Mouse (Mus musculus) B cell, adult 67 days (primary cell): ENCODE measurements around the gene Spaca4. TPM values are rescaled to one million over a fixed set of nuclear protein-coding genes. Genes with fewer than 3 reads are reported as not detected.

ENCODE experiments used
- total RNA-seq, 2 experiments: library from RNA; stranded (reverse); gene quantifications; 4 replicates each; pipeline ENCODE4 v1.2.4; 2023

The Spaca4 gene
- not detected for total RNA-seq

DNA sequence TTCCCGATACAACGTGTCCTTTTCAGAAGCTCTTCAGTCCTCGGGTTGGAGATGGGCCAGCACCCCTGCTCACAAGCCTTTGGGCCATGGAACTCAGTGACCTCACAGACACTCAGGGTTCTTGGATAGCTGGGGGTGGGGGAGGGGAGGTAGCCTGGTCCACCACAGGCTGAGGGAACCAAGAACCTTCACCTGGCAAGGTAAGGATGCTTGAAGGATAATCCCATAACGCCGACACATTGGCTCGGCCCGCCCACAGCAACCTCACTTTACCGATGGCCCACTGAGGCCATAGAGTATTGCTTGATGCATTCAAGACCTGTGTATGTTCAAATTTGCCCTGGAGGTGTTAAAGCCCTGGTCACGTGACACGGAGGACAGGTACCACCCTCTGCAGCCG lies at the start of gene Spaca4:
TSS of gene Spaca4 (minus strand) at position 101 of the 400 bp plus-strand sequence.

DNA sequence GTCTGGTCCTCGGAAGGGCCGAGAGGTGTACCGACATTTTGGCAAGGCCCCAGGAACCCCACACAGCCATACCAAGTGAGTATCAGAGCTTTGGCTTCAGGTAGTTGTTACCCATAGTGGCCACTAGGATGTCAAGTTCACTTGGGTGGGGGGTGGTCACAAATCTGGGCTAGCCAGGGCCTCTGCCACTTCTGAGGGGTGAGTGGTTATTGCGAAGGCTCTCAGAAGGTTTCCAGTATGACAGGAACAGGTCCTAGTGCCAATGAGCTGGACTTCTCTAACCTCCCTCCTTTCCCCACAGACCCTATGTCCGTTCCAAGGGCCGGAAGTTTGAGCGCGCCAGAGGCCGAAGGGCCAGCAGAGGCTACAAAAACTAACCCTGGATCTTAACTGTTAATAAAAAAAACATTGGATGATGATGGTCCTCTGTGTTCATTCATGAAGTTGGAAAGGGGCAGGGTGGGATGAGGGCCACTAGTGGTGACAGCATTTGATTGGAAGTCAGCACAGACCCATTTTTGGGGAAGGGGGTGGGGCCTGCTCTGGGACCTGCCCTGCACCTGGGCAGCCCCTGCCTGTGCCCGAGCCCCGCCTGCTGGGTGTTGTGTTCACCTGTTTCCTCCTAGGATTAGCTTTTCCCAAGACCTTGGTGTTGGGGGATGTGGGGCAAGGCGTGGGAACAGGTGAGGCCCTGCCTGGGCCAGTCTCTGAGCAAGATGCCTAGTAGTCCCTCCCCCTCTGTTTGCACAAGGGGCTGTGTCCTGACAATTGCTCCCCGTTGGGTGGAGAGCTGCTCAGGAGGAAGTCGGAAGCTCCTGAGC lies 5.0 kb downstream of the Spaca4 start, which contains the start of gene Fam83e:
TSS of gene Fam83e (plus strand) at position 800 of the 821 bp plus-strand sequence.

DNA sequence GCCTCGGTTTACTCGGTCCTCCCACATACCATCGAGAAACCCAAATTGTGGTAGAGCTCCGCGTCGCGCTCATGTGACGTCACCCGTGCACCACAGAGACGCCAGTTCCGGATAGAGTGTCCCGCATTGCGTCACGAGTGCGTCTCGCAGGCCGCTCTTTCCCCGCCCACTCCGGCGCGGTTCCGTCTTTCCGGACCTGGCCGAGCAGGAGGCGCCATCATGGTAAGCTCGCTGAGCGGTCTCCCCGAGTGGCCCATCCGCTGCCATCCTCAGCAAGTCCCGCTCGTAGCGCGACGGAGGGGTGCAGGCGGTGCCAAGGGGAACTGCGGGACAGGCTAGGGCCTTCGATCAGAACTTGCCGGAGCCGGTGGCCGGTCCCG lies 7.7 kb downstream of the Spaca4 start, which contains the start of gene Sphk2:
TSS of gene Sphk2 (minus strand) at position 85 of the 380 bp plus-strand sequence.

DNA sequence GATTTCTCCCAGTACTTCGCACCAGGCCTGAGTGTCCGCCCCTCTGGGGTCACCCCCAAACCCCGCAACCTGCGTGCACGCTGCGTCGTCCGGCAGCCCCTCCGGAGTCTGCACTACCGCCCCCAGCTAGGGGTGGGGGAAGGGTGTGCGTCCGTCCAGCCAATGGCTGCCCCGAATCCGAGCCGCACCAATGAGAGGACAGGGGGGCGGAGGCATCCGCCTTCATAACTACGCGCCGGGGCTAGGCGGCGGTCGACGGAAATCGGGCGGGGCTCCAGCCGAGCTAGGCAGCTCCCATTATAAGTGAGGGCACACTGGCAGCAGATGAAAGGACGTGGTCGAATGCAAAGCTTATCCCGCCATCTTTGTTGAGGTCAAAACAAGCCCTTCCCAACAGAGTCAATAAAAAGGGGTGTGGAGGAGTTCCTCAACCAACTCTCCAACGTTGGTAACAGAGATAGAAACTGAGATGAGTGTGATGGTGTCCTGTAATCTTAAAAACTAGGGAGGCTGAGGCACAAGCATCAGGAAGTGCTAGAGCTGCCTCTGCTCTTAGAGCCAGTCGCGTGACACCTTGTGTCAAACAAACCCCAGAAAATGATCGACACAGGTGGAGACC lies 10.4 kb downstream of the Spaca4 start, which contains the start of gene Rpl18:
TSS of gene Rpl18 (plus strand) at position 368 of the 619 bp plus-strand sequence.

DNA sequence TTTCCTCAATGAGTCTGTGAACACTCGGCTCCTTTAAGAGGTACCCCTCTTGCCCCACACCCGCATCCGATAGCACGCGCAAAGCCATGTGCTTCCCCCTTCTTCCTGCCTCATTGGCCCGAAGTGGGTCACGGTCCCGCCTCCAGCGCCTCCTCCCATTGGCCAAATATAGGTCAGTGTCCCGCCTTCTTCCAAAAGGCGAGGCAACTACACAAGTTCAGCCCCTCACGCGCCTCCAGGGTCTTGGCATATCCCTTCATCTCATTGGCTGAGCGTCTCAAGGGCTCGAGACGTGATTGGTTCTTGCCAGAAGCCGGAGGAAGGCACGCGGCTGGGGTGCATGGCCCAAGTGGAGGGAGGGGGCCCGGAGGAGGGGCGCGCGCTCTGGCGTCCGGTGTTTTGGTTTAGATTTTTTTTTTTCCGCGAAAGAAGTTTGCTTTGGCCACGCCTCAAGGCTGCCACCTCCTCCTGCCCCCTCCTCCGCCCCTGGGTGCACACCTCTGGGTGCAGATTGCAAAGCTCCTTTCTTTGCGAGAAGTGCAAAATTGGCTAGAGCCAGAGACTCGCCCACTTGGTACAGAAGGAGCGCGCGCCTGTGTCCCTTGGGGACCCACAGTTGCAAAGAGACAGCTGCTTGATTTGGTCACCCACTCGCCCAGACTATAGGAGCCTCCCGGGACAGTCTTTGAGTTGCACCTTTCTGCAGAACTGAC lies 20.7 kb downstream of the Spaca4 start, which contains the start of gene Dbp:
TSS of gene Dbp (plus strand) at position 359 of the 713 bp plus-strand sequence.

GRCm38 (mm10) chr7:45699523-45700141 lies 26.0 kb downstream of the Spaca4 start, which contains the start of gene Car11:
TSS of gene Car11 (plus strand) at chr7:45699843.

GRCm38 (mm10) chr7:45693921-45694591 lies 31.6 kb downstream of the Spaca4 start, which contains the start of gene Sec1:
TSS of gene Sec1 (minus strand) at chr7:45694402.

GRCm38 (mm10) chr7:45683396-45684050 lies 42.1 kb downstream of the Spaca4 start, which contains the start of gene Ntn5:
TSS of gene Ntn5 (plus strand) at chr7:45684022.

Other genes starting within 250 kb of the Spaca4 start
- gene Tulp2, start 243.9 kb downstream of the Spaca4 start, total RNA-seq: not detected
- 1 to 10 TPM in 1 of 2 experiments, not detected in 1; 3.7 TPM for gene Gm45808, start 239.0 kb downstream of the Spaca4 start, total RNA-seq
- 1 to 10 TPM; 3.3 to 5.3 TPM for gene Dhdh, start 237.0 kb downstream of the Spaca4 start, total RNA-seq
- 10 to 100 TPM; 78.3 to 83.7 TPM for gene Nucb1, start 215.4 kb downstream of the Spaca4 start, total RNA-seq
- 1,000 to 10,000 TPM in 1 of 2 experiments, 100 to 1,000 TPM in 1; 780 to 1,130 TPM for gene Ppp1r15a, start 199.5 kb downstream of the Spaca4 start, total RNA-seq
- gene Plekha4, start 199.5 kb downstream of the Spaca4 start, total RNA-seq: 1 to 10 TPM; 2.5 to 2.8 TPM
- 1 to 10 TPM in 1 of 2 experiments, not detected in 1; 8.0 TPM for gene Hsd17b14, start 170.9 kb downstream of the Spaca4 start, total RNA-seq
- 10 to 100 TPM; 28.7 to 47.2 TPM for gene Bcat2, start 155.7 kb downstream of the Spaca4 start, total RNA-seq
- gene Fgf21, start 110.3 kb downstream of the Spaca4 start, total RNA-seq: not detected
- not detected for gene Fut1, start 108.5 kb downstream of the Spaca4 start, total RNA-seq
- gene Izumo1, start 104.0 kb downstream of the Spaca4 start, total RNA-seq: not detected
- not detected for gene Rasip1, start 98.3 kb downstream of the Spaca4 start, total RNA-seq
- not detected for gene Mamstr, start 85.8 kb downstream of the Spaca4 start, total RNA-seq
- not detected for gene Fut2, start 59.4 kb downstream of the Spaca4 start, total RNA-seq
- not detected for gene Ntn5, start 41.8 kb downstream of the Spaca4 start, total RNA-seq
- gene Sec1, start 31.4 kb downstream of the Spaca4 start, total RNA-seq: not detected
- gene Car11, start 26.0 kb downstream of the Spaca4 start, total RNA-seq: not detected
- gene Dbp, start 20.7 kb downstream of the Spaca4 start, total RNA-seq: 10 to 100 TPM; 18.5 to 23.3 TPM
- 1,000 to 10,000 TPM; 1,959 to 2,082 TPM for gene Rpl18, start 10.4 kb downstream of the Spaca4 start, total RNA-seq
- 10 to 100 TPM; 33.4 to 41.2 TPM for gene Sphk2, start 7.8 kb downstream of the Spaca4 start, total RNA-seq
- gene Fam83e, start 4.6 kb downstream of the Spaca4 start, total RNA-seq: under 1 TPM; 0.42 to 0.99 TPM
- gene Lmtk3, start 57.9 kb upstream of the Spaca4 start, total RNA-seq: under 1 TPM in 1 of 2 experiments, not detected in 1; 0.26 TPM
- not detected for gene Sult2b1, start 58.9 kb upstream of the Spaca4 start, total RNA-seq
- 100 to 1,000 TPM; 108 to 146 TPM for gene Cyth2, start 88.8 kb upstream of the Spaca4 start, total RNA-seq
- 1 to 10 TPM; 2.3 to 3.3 TPM for gene Kcnj14, start 99.0 kb upstream of the Spaca4 start, total RNA-seq
- gene Grwd1, start 105.1 kb upstream of the Spaca4 start, total RNA-seq: 10 to 100 TPM; 27.9 to 32.7 TPM
- 10 to 100 TPM; 60.0 to 71.8 TPM for gene Kdelr1, start 147.0 kb upstream of the Spaca4 start, total RNA-seq
- under 1 TPM; 0.38 to 0.47 TPM for gene Grin2d, start 152.6 kb upstream of the Spaca4 start, total RNA-seq
- not detected for gene Syngr4, start 170.9 kb upstream of the Spaca4 start, total RNA-seq
- 10 to 100 TPM in 1 of 2 experiments, 1 to 10 TPM in 1; 7.6 to 10.8 TPM for gene Tmem143, start 171.1 kb upstream of the Spaca4 start, total RNA-seq
- gene Emp3, start 195.6 kb upstream of the Spaca4 start, total RNA-seq: 100 to 1,000 TPM; 199 to 219 TPM
- 1 to 10 TPM; 6.3 TPM for gene Ccdc114, start 198.3 kb upstream of the Spaca4 start, total RNA-seq